Mouse (Mus musculus) embryonic fibroblast, embryonic 13.5 days (primary cell): ENCODE measurements around the gene Vmn1r7.

Experiments
- CTCF ChIP-seq: IDR thresholded peaks from 2 replicates; pipeline ENCODE4 v1.5.1; 2011; ENCODE audit warnings: mild to moderate bottlenecking, control low read depth, low read length, moderate library complexity, borderline replicate concordance; ENCODE audit not compliant: insufficient read depth
- POLR2A ChIP-seq: IDR thresholded peaks from 2 replicates; pipeline ENCODE4 v1.6.1; 2011; ENCODE audit warnings: low read depth, mild to moderate bottlenecking, control low read depth, low read length, moderate library complexity

DNA sequence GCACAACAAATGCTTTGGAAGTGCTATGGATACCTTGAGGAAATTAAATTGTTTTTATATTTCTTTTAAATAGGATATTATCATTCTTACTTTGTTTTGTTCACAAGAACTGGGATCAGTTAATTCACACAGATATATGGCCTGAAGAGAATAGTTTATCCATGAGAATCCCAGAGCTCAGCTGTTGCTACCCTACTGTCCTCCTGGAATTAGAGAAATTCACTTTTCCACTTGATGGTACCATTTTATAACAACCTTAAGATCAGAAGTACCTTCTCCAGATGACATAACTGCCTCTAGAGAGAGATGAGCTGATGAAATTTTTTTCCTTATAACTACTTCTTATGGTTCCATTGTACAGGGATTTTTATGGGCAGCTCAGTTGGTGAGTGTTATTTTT lies 6.9 kb upstream of the Vmn1r7 start, which contains the start of gene Vmn1r8:
- TF ChIP-seq POLR2A (no peak), CTCF (no peak)
